Mouse (Mus musculus): Measurements from ENCODE around the gene Wdr20.
"Not testable (repeated sequence)": the region's sequence is repeated elsewhere in the genome, so short reads cannot be mapped to it uniquely, and the experiment has no call there.

The Wdr20 gene

GRCm38 (mm10) chr12:110737170-110738157, at the start of gene Wdr20:
Wdr20 (plus strand) TSS chr12:110737944.
- peak; percentile 85 for ATAC-seq (ENCODE audit: insufficient number of reproducible peaks, low FRiP score, low TSS enrichment)

GRCm38 (mm10) chr12:110688921-110689320, 48.8 kb upstream of the Wdr20 start:
- ATAC-seq (ENCODE audit: insufficient number of reproducible peaks, low FRiP score, low TSS enrichment), result not testable (repeated sequence)

- no peak for ATAC-seq (ENCODE audit: insufficient number of reproducible peaks, low FRiP score, low TSS enrichment)
Measured at GRCm38 (mm10) chr12:110689919-110690643, 47.7 kb upstream of the Wdr20 start.

- not testable (repeated sequence) for ATAC-seq (ENCODE audit: insufficient number of reproducible peaks, low FRiP score, low TSS enrichment)
Measured at GRCm38 (mm10) chr12:110693378-110693777, 44.4 kb upstream of the Wdr20 start.

GRCm38 (mm10) chr12:110695676-110696171, 42.0 kb upstream of the Wdr20 start:
- peak; percentile 46; the same call in 1 of the 2 replicates for ATAC-seq (ENCODE audit: insufficient number of reproducible peaks, low FRiP score, low TSS enrichment)

GRCm38 (mm10) chr12:110696173-110696974, 41.4 kb upstream of the Wdr20 start:
- ATAC-seq (ENCODE audit: insufficient number of reproducible peaks, low FRiP score, low TSS enrichment), result peak; percentile 88

GRCm38 (mm10) chr12:110696975-110697400, 40.8 kb upstream of the Wdr20 start:
- ATAC-seq (ENCODE audit: insufficient number of reproducible peaks, low FRiP score, low TSS enrichment), result no peak

- ATAC-seq (ENCODE audit: insufficient number of reproducible peaks, low FRiP score, low TSS enrichment), result no peak
Measured at GRCm38 (mm10) chr12:110697457-110697856, 40.3 kb upstream of the Wdr20 start.

GRCm38 (mm10) chr12:110698080-110698479, 39.7 kb upstream of the Wdr20 start:
- ATAC-seq (ENCODE audit: insufficient number of reproducible peaks, low FRiP score, low TSS enrichment), result no peak

- no peak for ATAC-seq (ENCODE audit: insufficient number of reproducible peaks, low FRiP score, low TSS enrichment)
Measured at GRCm38 (mm10) chr12:110698523-110699170, 39.1 kb upstream of the Wdr20 start.

- no peak for ATAC-seq (ENCODE audit: insufficient number of reproducible peaks, low FRiP score, low TSS enrichment)
Measured at GRCm38 (mm10) chr12:110699171-110699547, 38.6 kb upstream of the Wdr20 start.

- ATAC-seq (ENCODE audit: insufficient number of reproducible peaks, low FRiP score, low TSS enrichment), result no peak
Measured at GRCm38 (mm10) chr12:110700730-110701129, 37.0 kb upstream of the Wdr20 start.

GRCm38 (mm10) chr12:110701363-110701762, 36.4 kb upstream of the Wdr20 start:
- not testable (repeated sequence) for ATAC-seq (ENCODE audit: insufficient number of reproducible peaks, low FRiP score, low TSS enrichment)

- ATAC-seq (ENCODE audit: insufficient number of reproducible peaks, low FRiP score, low TSS enrichment), result no peak
Measured at GRCm38 (mm10) chr12:110702556-110702955, 35.2 kb upstream of the Wdr20 start, which contains the start of gene Hsp90aa1. Hsp90aa1 (minus strand) TSS chr12:110702728.

GRCm38 (mm10) chr12:110703008-110703471, 34.7 kb upstream of the Wdr20 start:
- 0 out of 2 replicates have a peak, but pooled peaks have one; percentile 47 for ATAC-seq (ENCODE audit: insufficient number of reproducible peaks, low FRiP score, low TSS enrichment)

- no peak for ATAC-seq (ENCODE audit: insufficient number of reproducible peaks, low FRiP score, low TSS enrichment)
Measured at GRCm38 (mm10) chr12:110703682-110704081, 34.1 kb upstream of the Wdr20 start.

- ATAC-seq (ENCODE audit: insufficient number of reproducible peaks, low FRiP score, low TSS enrichment), result not testable (repeated sequence)
Measured at GRCm38 (mm10) chr12:110705419-110705818, 32.3 kb upstream of the Wdr20 start.

GRCm38 (mm10) chr12:110706337-110707231, 31.2 kb upstream of the Wdr20 start:
- no peak; the same call in 1 of the 2 replicates for ATAC-seq (ENCODE audit: insufficient number of reproducible peaks, low FRiP score, low TSS enrichment)
